ENCODE assay signal across 19 mouse cellular contexts in genomic region chr2:154925411-154926031, GRCm38 (mm10). TPM values are rescaled to one million over a fixed set of nuclear protein-coding genes. Genes with fewer than 3 reads are reported as not detected.
DNase-seq lines count a peak whose midpoint lies in the region; ATAC-seq lines count a peak whose summit lies in the region.
"Had no signal": no experiment of that assay in that cellular context is flagged by ENCODE, and none has a peak within 500 bp of the region (broad histone marks: within the 10 kb centered on the region; RNA-seq: fewer than 3 reads in every experiment).

No protein-coding gene starts in this region.

- no peak for ATAC-seq in intestine, embryonic 14.5 days (replicated peaks; ENCODE audit: low FRiP score, low TSS enrichment, low read depth)
- ATAC-seq in intestine, embryonic 16.5 days: no peak
- no peak for ATAC-seq in embryonic facial prominence, embryonic 13.5 days (ENCODE audit: insufficient number of reproducible peaks, insufficient read depth, low FRiP score, low TSS enrichment, low read depth)
- ATAC-seq in limb, embryonic 11.5 days (ENCODE audit: insufficient number of reproducible peaks, low FRiP score, low TSS enrichment, low read depth): no peak
- ATAC-seq: lung, postnatal 0 days; midbrain, embryonic 16.5 days had no signal

- peak; percentile 49 for DNase-seq in intestine, embryonic 14.5 days (ENCODE audit: low spot score)
- DNase-seq in limb, embryonic 11.5 days (ENCODE audit: low spot score): no peak
- DNase-seq in retina, postnatal 7 days (ENCODE audit: low read depth, low spot score): peak; percentile 28
- no peak for DNase-seq in layer of hippocampus, adult 9-10 months (ENCODE audit: low spot score)
- no peak for DNase-seq in urinary bladder, postnatal 36 days (ENCODE audit: low spot score in 2 of 2)
- DNase-seq: adrenal gland, adult 8-10 months; cerebellum, adult 2 months; gastrocnemius, postnatal 14 days; kidney, adult 2 months; kidney, postnatal 25 days; thymus, postnatal 36 days had no signal

- no peaks in the 10 kb centered on the region for H3K27me3 ChIP-seq in intestine, embryonic 14.5 days (replicated peaks; ENCODE audit: control insufficient read depth, insufficient read depth, low read length)
- no peaks in the 10 kb centered on the region for H3K27me3 ChIP-seq in intestine, embryonic 16.5 days (replicated peaks; ENCODE audit: control insufficient read depth, insufficient read depth, low read length)
- no peaks in the 10 kb centered on the region for H3K27me3 ChIP-seq in embryonic facial prominence, embryonic 13.5 days
- H3K27me3 ChIP-seq in limb, embryonic 11.5 days (ENCODE audit: control insufficient read depth, insufficient read depth, low read length): no peaks in the 10 kb centered on the region
- H3K27me3 ChIP-seq: liver, embryonic 15.5 days had no signal

- WGBS in intestine, embryonic 14.5 days: 48% methylated on average over 7 of the region's 7 CpGs
- WGBS in intestine, embryonic 16.5 days: 46% methylated on average over 7 of the region's 7 CpGs
- WGBS in embryonic facial prominence, embryonic 13.5 days: 33% methylated on average over 7 of the region's 7 CpGs
- WGBS in limb, embryonic 11.5 days: 42% methylated on average over 7 of the region's 7 CpGs

- no peak overlapping the region for H3K27ac ChIP-seq in intestine, embryonic 14.5 days (ENCODE audit: low read depth)
- H3K27ac ChIP-seq in intestine, embryonic 16.5 days (ENCODE audit: low read length): no peak overlapping the region
- H3K27ac ChIP-seq in embryonic facial prominence, embryonic 13.5 days: peak overlapping the region; percentile 83
- peak overlapping the region; percentile 48; the same call in 1 of the 2 replicates for H3K27ac ChIP-seq in limb, embryonic 11.5 days (replicated peaks; ENCODE audit: low read depth, low read length)
- H3K27ac ChIP-seq: hindbrain, embryonic 15.5 days; liver, embryonic 15.5 days had no signal

- no peaks in the 10 kb centered on the region for H3K36me3 ChIP-seq in intestine, embryonic 14.5 days (ENCODE audit: control insufficient read depth, insufficient read depth, low read length)
- no peaks in the 10 kb centered on the region for H3K36me3 ChIP-seq in intestine, embryonic 16.5 days (ENCODE audit: control insufficient read depth, insufficient read depth, low read length)
- H3K36me3 ChIP-seq in embryonic facial prominence, embryonic 13.5 days: no peaks in the 10 kb centered on the region
- H3K36me3 ChIP-seq in limb, embryonic 11.5 days (ENCODE audit: control insufficient read depth, insufficient read depth, low read length): no peaks in the 10 kb centered on the region
- H3K36me3 ChIP-seq: hindbrain, embryonic 15.5 days; liver, embryonic 15.5 days had no signal

- H3K9me3 ChIP-seq in intestine, embryonic 14.5 days (ENCODE audit: control insufficient read depth, low read length): no peaks in the 10 kb centered on the region
- H3K9me3 ChIP-seq in intestine, embryonic 16.5 days (ENCODE audit: control insufficient read depth, low read length): no peaks in the 10 kb centered on the region
- no peaks in the 10 kb centered on the region for H3K9me3 ChIP-seq in embryonic facial prominence, embryonic 13.5 days
- H3K9me3 ChIP-seq in limb, embryonic 11.5 days (ENCODE audit: control insufficient read depth, low read length): no peaks in the 10 kb centered on the region
- H3K9me3 ChIP-seq: hindbrain, embryonic 15.5 days; liver, embryonic 15.5 days; megakaryocyte, embryonic 14.5 days had no signal

- H3K4me3 ChIP-seq in intestine, embryonic 14.5 days (ENCODE audit: low read depth, low read length): no peak overlapping the region
- no peak overlapping the region for H3K4me3 ChIP-seq in intestine, embryonic 16.5 days (ENCODE audit: low read length)
- no peak overlapping the region for H3K4me3 ChIP-seq in embryonic facial prominence, embryonic 13.5 days
- H3K4me3 ChIP-seq in limb, embryonic 11.5 days (ENCODE audit: low read depth, low read length): no peak overlapping the region
- H3K4me3 ChIP-seq: hindbrain, embryonic 15.5 days; liver, embryonic 15.5 days; megakaryocyte, embryonic 14.5 days had no signal

- peaks cover 4% of the 10 kb centered on the region; the same call in 1 of the 2 replicates for H3K4me1 ChIP-seq in intestine, embryonic 14.5 days (replicated peaks; ENCODE audit: control insufficient read depth, insufficient read depth, low read length)
- H3K4me1 ChIP-seq in intestine, embryonic 16.5 days (ENCODE audit: control insufficient read depth, insufficient read depth, low read length): no peaks in the 10 kb centered on the region
- H3K4me1 ChIP-seq in embryonic facial prominence, embryonic 13.5 days: peaks cover 17% of the 10 kb centered on the region
- H3K4me1 ChIP-seq in limb, embryonic 11.5 days (ENCODE audit: control insufficient read depth, insufficient read depth, low read length): peaks cover 12% of the 10 kb centered on the region
- H3K4me1 ChIP-seq: liver, embryonic 15.5 days had no signal

- no peak overlapping the region for H3K4me2 ChIP-seq in intestine, embryonic 14.5 days (ENCODE audit: low read length)
- no peak overlapping the region for H3K4me2 ChIP-seq in intestine, embryonic 16.5 days (ENCODE audit: low read depth, low read length)
- 0 out of 2 replicates have a peak overlapping the region, but pooled peaks have one; percentile 1 for H3K4me2 ChIP-seq in embryonic facial prominence, embryonic 13.5 days
- H3K4me2 ChIP-seq in limb, embryonic 11.5 days (ENCODE audit: low read depth, severe bottlenecking): no peak overlapping the region
- H3K4me2 ChIP-seq: heart, embryonic 11.5 days; hindbrain, embryonic 15.5 days; liver, embryonic 15.5 days had no signal

- no peak overlapping the region for H3K9ac ChIP-seq in intestine, embryonic 14.5 days (ENCODE audit: low read length)
- no peak overlapping the region for H3K9ac ChIP-seq in intestine, embryonic 16.5 days (ENCODE audit: low read depth, low read length)
- no peak overlapping the region for H3K9ac ChIP-seq in embryonic facial prominence, embryonic 13.5 days
- no peak overlapping the region for H3K9ac ChIP-seq in limb, embryonic 11.5 days (ENCODE audit: low read length)
- H3K9ac ChIP-seq: hindbrain, embryonic 15.5 days; liver, embryonic 15.5 days had no signal

RNA-seq across cellular contexts. Expression of gene Eif2s2, which starts 32.8 kb away (rescaled TPM):
- 107 and 112 TPM in 2 replicates for polyA plus RNA-seq in intestine, embryonic 14.5 days (2014; fragmentation: Nextera tagmentation; extraction: Ambion mirVana)
- 73.5 and 76.6 TPM in 2 replicates for polyA plus RNA-seq in intestine, embryonic 16.5 days (2015; fragmentation: Nextera tagmentation; extraction: Ambion mirVana)
- polyA plus RNA-seq in embryonic facial prominence, embryonic 13.5 days (2015; fragmentation: Nextera tagmentation; extraction: Ambion mirVana): 138 and 143 TPM in 2 replicates
- 152 and 153 TPM in 2 replicates for polyA plus RNA-seq in limb, embryonic 11.5 days (2014; fragmentation: Nextera tagmentation; extraction: Ambion mirVana)

Comparison
In these comparisons a context has a peak if more than half of its experiments do, and no peak if none do; other contexts are left out.
1. DNase-seq: peak in intestine, embryonic 14.5 days (single experiment) and retina, postnatal 7 days (single experiment); none in limb, embryonic 11.5 days (single experiment), layer of hippocampus, adult 9-10 months (single experiment) and urinary bladder, postnatal 36 days (0 of 2).
2. H3K27ac ChIP-seq: peak in embryonic facial prominence, embryonic 13.5 days (single experiment) and limb, embryonic 11.5 days (single experiment); none in intestine, embryonic 14.5 days (single experiment) and intestine, embryonic 16.5 days (single experiment).